Mouse (Mus musculus) hindbrain, embryonic 15.5 days (tissue): ENCODE results near the gene Ubxn2a. TPM values are rescaled to one million over a fixed set of nuclear protein-coding genes. Genes with fewer than 3 reads are reported as not detected.

Source experiments
- ATAC-seq: fragments of 200-750 bp; cut with Nextera tagmentation; 2 replicates; pipeline ENCODE4 v1.8.0; 2017; ENCODE audit warnings: low read depth, moderate number of reproducible peaks, moderate TSS enrichment; ENCODE audit not compliant: low FRiP score
- H3K27ac ChIP-seq: fragments of 300-500 bp; sonication (generic); replicated peaks from 2 replicates; pipeline ENCODE4 v1.5.1; 2015; ENCODE audit warnings: mild to moderate bottlenecking, inconsistent platforms
- H3K27me3 ChIP-seq: fragments of 300-500 bp; sonication (generic); 2 replicates; pipeline ENCODE4 v1.6.1; 2015; ENCODE audit warnings: control low read depth, inconsistent platforms
- H3K36me3 ChIP-seq: fragments of 300-500 bp; sonication (generic); 2 replicates; pipeline ENCODE4 v1.6.1; 2015; ENCODE audit warnings: control low read depth, inconsistent platforms
- H3K4me1 ChIP-seq: fragments of 300-500 bp; sonication (generic); replicated peaks from 2 replicates; pipeline ENCODE4 v1.6.1; 2015; ENCODE audit warnings: control low read depth, inconsistent platforms
- H3K4me2 ChIP-seq: fragments of 300-500 bp; sonication (generic); 2 replicates; pipeline ENCODE4 v1.6.1; 2015; ENCODE audit warnings: moderate library complexity, mild to moderate bottlenecking, inconsistent platforms
- H3K4me3 ChIP-seq: fragments of 300-500 bp; sonication (generic); 2 replicates; pipeline ENCODE4 v1.5.1; 2015; ENCODE audit warnings: mild to moderate bottlenecking, inconsistent platforms
- H3K9ac ChIP-seq: fragments of 300-500 bp; sonication (generic); 2 replicates; pipeline ENCODE4 v1.6.1; 2015; ENCODE audit warnings: inconsistent platforms
- H3K9me3 ChIP-seq: fragments of 300-500 bp; sonication (generic); 2 replicates; pipeline ENCODE4 v1.6.1; 2016; ENCODE audit warnings: control low read depth, inconsistent platforms
- WGBS: fragments of 180-500 bp; shearing (Covaris S2); methylation state at CpG from one replicate; pipeline ENCODE4 v1.1.7; 2015; 5-methylcytosine and 5-hydroxymethylcytosine counted together
- polyA plus RNA-seq: library from polyadenylated mRNA; unstranded; fragments of >200 nt; fragmentation: Nextera tagmentation; extraction: Ambion mirVana; gene quantifications from 2 replicates; pipeline ENCODE4 v1.2.1, GENCODE M21; 2015

Ubxn2a gene
- polyA plus RNA-seq, 1 experiment from 2014 or later: 44.7 TPM

DNA sequence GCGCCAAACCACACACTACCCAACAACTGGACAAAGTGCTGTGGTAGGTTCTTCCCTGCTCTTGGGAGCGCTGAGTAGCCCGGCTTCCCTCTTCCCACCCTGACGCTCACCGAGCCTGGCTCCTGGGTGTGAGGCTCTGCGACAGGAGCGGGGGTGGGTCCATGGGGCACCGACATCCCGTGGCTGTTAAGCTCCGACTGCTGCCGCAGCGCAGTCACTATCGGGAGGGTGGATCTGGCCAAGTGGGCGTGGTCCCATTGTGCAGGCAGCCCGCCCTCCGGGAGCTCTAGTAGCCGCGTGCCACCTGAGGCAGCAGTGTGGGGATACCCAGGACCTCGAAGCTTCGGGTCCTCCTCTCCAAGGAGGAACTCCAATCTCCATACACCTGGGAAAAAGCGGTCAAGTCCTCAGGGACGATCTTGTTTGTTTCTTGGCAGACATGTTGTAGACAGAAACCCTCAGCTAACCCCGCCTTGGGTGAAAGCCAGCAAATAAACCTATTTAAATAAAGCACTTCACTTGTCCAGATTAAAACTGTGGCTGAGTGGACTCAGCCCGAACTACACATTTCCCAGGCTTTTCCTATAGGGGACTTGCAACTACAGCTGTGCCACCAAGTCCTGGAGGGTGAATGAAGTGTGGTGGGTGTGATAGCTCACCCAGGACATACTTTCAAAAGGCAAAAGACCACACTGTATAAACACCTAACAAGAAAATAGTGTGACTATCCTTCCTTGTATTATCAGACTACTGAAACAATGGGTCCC, 33.2 kb downstream of the Ubxn2a start, which contains the start of gene Mfsd2b:
Mfsd2b (minus strand) TSS at position 199 of the 767 bp plus-strand sequence.
- H3K27ac ChIP-seq: no peak within 1 kb of the TSS
- WGBS: 3% methylated on average over 24 of the region's 24 CpGs

DNA sequence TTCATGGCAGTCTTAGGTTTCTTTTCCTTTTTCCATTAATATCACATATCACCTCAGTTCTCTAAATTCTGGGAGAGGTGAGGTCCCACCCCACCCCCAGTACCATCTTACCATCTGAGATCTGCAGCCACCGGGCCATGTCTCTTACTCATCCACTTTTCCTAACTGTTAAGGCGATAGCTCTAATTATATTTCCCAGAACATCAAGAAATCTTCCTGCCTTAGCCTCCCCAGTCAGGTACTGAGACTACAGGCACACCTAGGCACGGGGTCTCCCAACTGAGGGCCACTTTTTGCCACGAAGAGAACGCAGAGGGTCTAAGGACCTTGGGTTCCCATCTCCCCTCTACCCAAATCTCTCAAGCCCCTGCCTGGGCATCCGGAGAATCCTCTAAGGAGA, 34.0 kb downstream of the Ubxn2a start:
- no peak overlapping the region for H3K27ac ChIP-seq
- 0 out of 2 replicates have a peak, but pooled peaks cover 2% of the 10 kb centered on the region for H3K36me3 ChIP-seq
- H3K4me3 ChIP-seq: peak overlapping the region; percentile 41; the same call in 1 of the 2 replicates
- H3K9ac ChIP-seq: no peak overlapping the region
- peaks cover 12% of the 10 kb centered on the region for H3K4me1 ChIP-seq
- no peak; the same call in 1 of the 2 replicates for ATAC-seq
- H3K4me2 ChIP-seq: peak overlapping the region; percentile 93
- H3K9me3 ChIP-seq: no peaks in the 10 kb centered on the region
- WGBS: 81% methylated on average over 6 of the region's 6 CpGs
- no peaks in the 10 kb centered on the region for H3K27me3 ChIP-seq

More for the DNA sequence above, 33.2 kb downstream of the Ubxn2a start, which contains the start of gene Mfsd2b:
- peak within 1 kb of the TSS; percentile 93 for H3K4me2 ChIP-seq
- peak within 1 kb of the TSS; percentile 41 for H3K4me3 ChIP-seq
- peaks cover 10% of the 10 kb centered on the region for H3K36me3 ChIP-seq
- ATAC-seq: peak; percentile 82
- no peaks in the 10 kb centered on the region for H3K9me3 ChIP-seq
- H3K4me1 ChIP-seq: peaks cover 12% of the 10 kb centered on the region
- peak within 1 kb of the TSS; percentile 39 for H3K9ac ChIP-seq
- H3K27me3 ChIP-seq: no peaks in the 10 kb centered on the region

DNA sequence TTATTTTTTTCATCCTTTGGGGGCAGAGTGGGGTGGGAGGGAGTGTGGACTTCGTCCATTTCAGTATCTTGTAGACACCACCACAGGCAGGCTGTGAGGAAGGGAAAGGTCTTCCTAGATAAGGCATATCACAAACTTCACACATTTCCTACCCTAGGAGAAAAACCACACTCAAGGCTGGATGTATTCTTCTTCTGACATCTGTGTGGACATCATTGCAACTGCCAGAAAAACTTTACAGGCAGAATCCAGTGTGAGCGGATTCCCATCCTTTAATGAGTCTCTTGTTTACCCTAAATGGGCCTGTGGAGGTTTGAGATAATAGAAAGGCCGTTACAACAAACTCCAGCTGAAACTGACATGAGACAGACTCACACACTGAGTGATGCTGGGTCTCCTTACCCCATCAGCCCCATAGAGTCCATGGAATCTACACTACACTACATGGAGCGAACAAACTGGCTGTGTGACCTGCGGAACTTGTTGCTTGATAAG, 34.5 kb downstream of the Ubxn2a start:
- WGBS: 83% methylated on average over 5 of the region's 5 CpGs
- ATAC-seq: no peak

DNA sequence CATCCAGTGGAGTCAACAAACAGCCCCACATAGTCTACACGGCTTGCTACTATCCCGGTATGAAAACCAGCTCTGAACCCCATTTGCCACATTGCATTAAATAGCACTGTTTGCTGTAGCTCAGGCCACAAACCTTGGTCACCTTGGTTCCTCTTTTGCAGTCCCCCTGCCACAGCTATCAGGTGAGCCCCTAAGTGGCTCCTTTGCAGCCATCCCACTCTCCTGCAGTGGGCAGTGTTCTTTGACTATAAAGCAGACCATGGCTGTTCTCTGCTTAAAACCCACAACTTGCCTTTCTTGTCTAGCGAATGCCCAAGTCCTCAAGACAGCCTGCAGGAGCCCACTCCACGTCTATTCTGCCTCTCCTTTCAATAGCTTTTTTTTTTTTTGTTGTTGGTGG, 35.2 kb downstream of the Ubxn2a start:
- no peak overlapping the region for H3K9ac ChIP-seq
- no peaks in the 10 kb centered on the region for H3K27me3 ChIP-seq
- H3K4me1 ChIP-seq: peaks cover 12% of the 10 kb centered on the region
- no peaks in the 10 kb centered on the region for H3K36me3 ChIP-seq
- no peak overlapping the region for H3K4me3 ChIP-seq
- 57% methylated on average over 4 of the region's 4 CpGs for WGBS
- H3K4me2 ChIP-seq: no peak overlapping the region
- H3K27ac ChIP-seq: no peak overlapping the region
- H3K9me3 ChIP-seq: no peaks in the 10 kb centered on the region
- no peak for ATAC-seq

More for the DNA sequence above, 34.5 kb downstream of the Ubxn2a start:
- no peaks in the 10 kb centered on the region for H3K9me3 ChIP-seq
- H3K36me3 ChIP-seq: no peaks in the 10 kb centered on the region
- no peak overlapping the region for H3K4me2 ChIP-seq
- no peaks in the 10 kb centered on the region for H3K27me3 ChIP-seq
- H3K4me1 ChIP-seq: peaks cover 12% of the 10 kb centered on the region
- no peak overlapping the region for H3K4me3 ChIP-seq
- H3K9ac ChIP-seq: no peak overlapping the region
- H3K27ac ChIP-seq: no peak overlapping the region

DNA sequence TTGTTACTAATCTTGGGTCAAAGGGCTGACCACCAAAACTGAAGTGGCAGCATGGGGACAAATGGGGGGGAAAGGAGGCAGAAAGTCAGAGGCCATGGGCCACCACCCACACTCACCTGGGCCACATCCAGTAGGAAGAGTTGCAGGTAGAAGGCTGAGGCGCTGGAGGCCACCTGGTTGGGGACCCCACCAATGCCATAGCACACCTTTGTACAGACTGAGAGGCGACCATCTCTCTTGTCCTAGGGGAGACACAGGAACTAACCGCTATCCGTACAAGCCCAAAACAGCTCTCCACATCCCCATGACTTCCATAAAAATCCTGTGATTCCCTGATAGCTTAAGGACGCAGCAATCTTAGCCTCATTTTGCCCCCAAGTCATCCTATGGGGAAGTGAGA, 36.2 kb downstream of the Ubxn2a start:
- H3K36me3 ChIP-seq: no peaks in the 10 kb centered on the region
- H3K4me1 ChIP-seq: peaks cover 12% of the 10 kb centered on the region
- 93% methylated on average over 5 of the region's 5 CpGs for WGBS
- no peak for ATAC-seq
- no peak overlapping the region for H3K9ac ChIP-seq
- no peaks in the 10 kb centered on the region for H3K27me3 ChIP-seq
- no peaks in the 10 kb centered on the region for H3K9me3 ChIP-seq
- no peak overlapping the region for H3K4me3 ChIP-seq
- no peak overlapping the region for H3K4me2 ChIP-seq
- no peak overlapping the region for H3K27ac ChIP-seq

DNA sequence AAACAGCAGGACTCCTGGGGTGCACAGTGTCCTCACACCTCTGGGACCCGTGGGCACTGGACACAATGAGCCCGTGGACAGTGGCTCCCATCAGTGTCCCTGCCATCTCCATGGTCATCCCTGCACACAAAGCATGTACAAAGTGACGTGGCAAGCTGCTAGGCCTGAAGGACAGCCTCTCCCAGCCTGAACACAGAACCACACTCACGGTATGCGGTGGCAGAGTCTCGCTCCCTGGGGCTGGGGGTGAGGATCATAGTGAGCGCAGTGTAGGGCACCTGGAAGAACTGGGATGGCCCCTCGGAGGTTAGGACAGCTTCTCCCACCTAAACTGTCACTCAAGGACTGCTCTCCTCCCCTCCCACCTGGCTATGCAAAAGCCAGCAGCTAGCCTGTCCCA, 38.6 kb downstream of the Ubxn2a start:
- H3K36me3 ChIP-seq: no peaks in the 10 kb centered on the region
- H3K4me1 ChIP-seq: peaks cover 7% of the 10 kb centered on the region
- 73% methylated on average over 8 of the region's 8 CpGs for WGBS

DNA sequence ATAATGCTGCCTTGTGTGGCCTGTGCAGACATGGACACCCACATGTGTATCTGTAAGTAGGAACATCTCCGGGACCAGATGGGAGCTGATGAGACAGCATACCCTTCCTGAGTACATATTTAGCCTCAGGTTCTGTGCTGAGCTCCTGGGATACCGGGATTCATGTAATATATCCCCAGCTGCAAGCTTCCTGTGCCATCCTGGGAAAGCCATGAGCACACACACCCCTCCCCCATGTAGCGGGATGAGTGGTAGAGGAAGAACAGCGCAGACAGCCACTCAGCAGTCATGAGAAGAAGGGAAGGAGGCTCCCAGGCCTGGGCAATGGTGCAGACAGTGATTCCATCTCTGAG, 43.2 kb downstream of the Ubxn2a start:
- WGBS: 61% methylated on average over 4 of the region's 4 CpGs
- 0 out of 2 replicates have a peak, but pooled peaks cover 3% of the 10 kb centered on the region for H3K4me1 ChIP-seq
- H3K4me3 ChIP-seq: no peak overlapping the region
- no peak overlapping the region for H3K27ac ChIP-seq
- H3K9me3 ChIP-seq: no peaks in the 10 kb centered on the region
- ATAC-seq: no peak
- no peak overlapping the region for H3K9ac ChIP-seq
- no peak overlapping the region for H3K4me2 ChIP-seq
- H3K36me3 ChIP-seq: no peaks in the 10 kb centered on the region
- no peaks in the 10 kb centered on the region for H3K27me3 ChIP-seq

More for the DNA sequence above, 38.6 kb downstream of the Ubxn2a start:
- no peak overlapping the region for H3K4me3 ChIP-seq
- H3K27ac ChIP-seq: no peak overlapping the region
- no peaks in the 10 kb centered on the region for H3K27me3 ChIP-seq
- ATAC-seq: no peak
- no peak overlapping the region for H3K4me2 ChIP-seq
- H3K9ac ChIP-seq: no peak overlapping the region
- H3K9me3 ChIP-seq: no peaks in the 10 kb centered on the region

DNA sequence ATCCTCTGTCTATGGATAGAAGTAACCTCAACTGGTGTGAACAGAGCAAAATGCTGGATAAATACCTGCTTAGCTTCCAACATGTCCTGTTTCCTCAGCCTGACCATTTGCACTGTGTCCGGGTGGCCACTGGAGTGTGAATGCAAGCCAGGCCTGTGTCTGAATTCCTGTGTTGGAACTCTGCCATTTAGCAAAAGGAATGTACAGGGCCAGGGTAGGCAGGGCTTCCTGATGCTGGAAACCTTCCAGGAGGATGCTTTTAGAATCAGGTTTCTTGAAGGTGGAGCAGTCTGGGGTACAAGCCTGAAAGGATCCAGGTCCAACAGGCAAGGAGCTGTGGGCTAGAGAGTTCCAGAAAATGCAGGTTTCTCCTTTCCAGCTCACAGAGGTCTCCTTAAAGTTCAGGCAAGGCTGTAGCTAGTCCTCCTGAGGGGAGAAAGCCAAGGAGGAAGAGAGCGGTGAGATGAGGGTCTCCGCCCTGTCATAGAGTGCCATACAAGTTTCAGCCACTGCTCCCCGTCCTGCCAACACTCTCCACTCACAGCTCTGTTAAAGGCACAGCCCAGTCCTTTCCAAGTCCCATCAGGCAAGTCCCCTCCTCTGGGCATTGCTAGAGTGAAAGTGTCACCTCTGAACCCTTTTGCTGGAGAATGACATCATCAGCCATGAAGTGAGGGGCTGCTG, 43.7 kb downstream of the Ubxn2a start:
- no peak overlapping the region for H3K9ac ChIP-seq
- H3K9me3 ChIP-seq: no peaks in the 10 kb centered on the region
- H3K27ac ChIP-seq: no peak overlapping the region
- H3K4me3 ChIP-seq: no peak overlapping the region
- H3K4me2 ChIP-seq: no peak overlapping the region
- no peaks in the 10 kb centered on the region for H3K27me3 ChIP-seq
- 0 out of 2 replicates have a peak, but pooled peaks cover 3% of the 10 kb centered on the region for H3K4me1 ChIP-seq
- WGBS: 79% methylated on average over 4 of the region's 4 CpGs
- no peak for ATAC-seq
- H3K36me3 ChIP-seq: no peaks in the 10 kb centered on the region

DNA sequence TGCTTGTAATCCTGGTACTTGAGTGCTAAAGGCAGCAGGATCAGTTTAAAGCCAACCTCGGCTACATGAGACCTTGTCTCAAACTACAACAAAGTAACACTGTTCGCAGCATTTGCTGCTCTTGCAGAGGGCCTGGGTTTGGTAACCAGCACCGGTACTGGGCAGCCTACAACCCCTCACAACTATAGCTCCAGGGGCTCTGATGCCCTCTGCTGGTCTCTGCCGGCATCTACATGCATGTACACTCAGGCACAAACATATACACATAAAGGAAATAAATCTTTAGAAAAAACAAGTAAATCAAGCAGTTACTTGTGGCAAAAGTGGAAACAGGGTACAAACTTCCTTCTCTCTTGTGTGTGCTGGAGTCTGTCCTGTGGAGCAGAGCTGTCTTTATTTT, 44.8 kb downstream of the Ubxn2a start:
- Histone ChIP-seq H3K4me1 (0 out of 2 replicates have a peak, but pooled peaks cover 3% of the 10 kb centered on the region), H3K4me2 (no peak overlapping the region), H3K27me3 (no peaks in the 10 kb centered on the region), H3K4me3 (no peak overlapping the region), H3K9ac (no peak overlapping the region), H3K27ac (no peak overlapping the region), H3K9me3 (no peaks in the 10 kb centered on the region), H3K36me3 (no peaks in the 10 kb centered on the region)
- no peak for ATAC-seq
- 90% methylated on average over 4 of the region's 4 CpGs for WGBS

DNA sequence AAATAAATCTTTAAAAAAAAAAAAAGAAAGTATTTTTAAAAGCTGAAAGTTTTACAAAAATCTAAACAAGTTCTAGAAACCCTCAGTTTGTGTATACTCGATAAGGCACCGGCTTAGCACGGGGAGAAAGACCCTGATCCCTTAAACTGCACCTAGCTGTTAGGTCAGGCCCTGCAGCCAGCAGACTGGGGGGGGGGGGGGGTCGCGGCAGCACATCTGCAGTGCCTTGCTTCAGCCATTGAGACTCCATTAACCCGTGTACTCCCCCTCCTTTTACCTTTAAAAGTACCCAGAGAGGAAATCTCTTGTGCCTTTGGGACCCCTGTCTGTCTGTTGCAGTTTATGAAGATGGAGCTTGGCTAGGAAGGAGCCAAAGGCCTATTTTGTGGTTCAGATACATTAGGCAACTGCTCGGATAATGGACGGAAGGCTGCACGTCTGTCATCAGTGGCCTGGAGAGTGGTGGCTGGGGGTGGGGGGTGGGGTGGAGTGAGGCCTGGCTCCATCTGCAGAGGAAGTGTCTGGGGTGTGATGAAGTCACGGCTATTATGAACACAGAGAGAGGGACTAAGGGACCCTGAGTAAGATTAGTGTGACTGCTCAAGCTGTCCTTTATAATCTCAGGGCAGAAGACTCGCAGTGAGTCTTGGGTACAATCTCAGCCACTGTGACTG, 48.1 kb downstream of the Ubxn2a start:
- H3K9me3 ChIP-seq: no peaks in the 10 kb centered on the region
- 36% methylated on average over 11 of the region's 11 CpGs for WGBS
- no peak overlapping the region for H3K27ac ChIP-seq
- peaks cover 5% of the 10 kb centered on the region; the same call in 1 of the 2 replicates for H3K36me3 ChIP-seq
- H3K4me1 ChIP-seq: 0 out of 2 replicates have a peak, but pooled peaks cover under 1% of the 10 kb centered on the region
- no peak overlapping the region for H3K4me2 ChIP-seq
- ATAC-seq: 0 out of 2 replicates have a peak, but pooled peaks have one; percentile 9
- H3K4me3 ChIP-seq: no peak overlapping the region
- no peaks in the 10 kb centered on the region for H3K27me3 ChIP-seq
- H3K9ac ChIP-seq: no peak overlapping the region

DNA sequence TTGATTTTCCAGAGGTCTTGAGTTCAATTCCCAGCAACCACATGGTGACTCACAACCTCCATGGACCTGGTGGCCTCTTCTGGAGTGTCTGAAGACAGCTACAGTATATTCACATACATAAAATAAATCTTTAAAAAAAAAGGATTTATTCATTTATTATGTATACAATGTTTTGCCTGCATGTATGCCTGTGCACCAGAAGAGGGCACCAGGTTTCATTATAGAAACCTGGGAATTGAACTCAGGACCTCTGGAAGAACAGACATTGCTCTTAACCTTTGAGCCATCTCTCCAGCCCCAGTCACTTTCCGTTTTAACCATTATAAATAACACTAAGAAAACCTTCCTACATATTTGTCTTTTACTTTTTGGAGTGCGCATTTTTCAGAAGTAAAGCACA, 50.7 kb downstream of the Ubxn2a start:
- Histone ChIP-seq H3K27me3 (no peaks in the 10 kb centered on the region), H3K9me3 (no peaks in the 10 kb centered on the region), H3K27ac (no peak overlapping the region), H3K36me3 (peaks cover 10% of the 10 kb centered on the region), H3K4me1 (no peaks in the 10 kb centered on the region), H3K4me3 (no peak overlapping the region), H3K4me2 (no peak overlapping the region), H3K9ac (no peak overlapping the region)
- no peak for ATAC-seq
- 91% methylated on average over 2 of the region's 2 CpGs for WGBS

DNA sequence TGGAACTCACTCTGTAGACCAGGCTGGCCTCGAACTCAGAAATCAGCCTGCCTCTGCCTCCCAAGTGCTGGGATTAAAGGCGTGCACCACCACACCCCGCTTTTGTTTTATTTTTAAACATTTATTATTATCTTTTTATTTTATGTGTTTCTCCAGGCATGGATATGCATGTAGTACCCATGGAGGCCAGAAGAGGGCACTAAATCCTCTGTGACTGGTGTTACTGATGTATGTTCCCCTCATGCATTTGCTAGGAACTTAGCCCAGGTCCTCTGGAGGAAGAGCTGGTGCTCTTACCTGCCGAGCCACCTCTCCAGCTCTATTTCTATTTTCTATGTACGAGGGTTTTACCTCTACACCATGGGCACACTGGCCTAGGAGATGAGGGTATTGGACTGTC, 51.3 kb downstream of the Ubxn2a start:
- Histone ChIP-seq H3K36me3 (peaks cover 10% of the 10 kb centered on the region), H3K27me3 (no peaks in the 10 kb centered on the region), H3K9ac (no peak overlapping the region), H3K4me1 (no peaks in the 10 kb centered on the region), H3K4me2 (no peak overlapping the region), H3K9me3 (no peaks in the 10 kb centered on the region), H3K27ac (no peak overlapping the region), H3K4me3 (no peak overlapping the region)
- no peak for ATAC-seq
- WGBS: 98% methylated on average over 5 of the region's 5 CpGs
